Mouse (Mus musculus) megakaryocyte, embryonic 14.5 days (primary cell): ENCODE data around the gene Kri1.

ENCODE experiments used
- FLI1 ChIP-seq: IDR thresholded peaks from 2 replicates; pipeline ENCODE4 v1.6.1; 2012; ENCODE audit warnings: low read length, inconsistent platforms, mixed read lengths
- GATA1 ChIP-seq: IDR thresholded peaks from 3 replicates; pipeline ENCODE4 v1.6.1; 2012; ENCODE audit warnings: mixed read lengths, low read length, inconsistent platforms, borderline replicate concordance

DNA sequence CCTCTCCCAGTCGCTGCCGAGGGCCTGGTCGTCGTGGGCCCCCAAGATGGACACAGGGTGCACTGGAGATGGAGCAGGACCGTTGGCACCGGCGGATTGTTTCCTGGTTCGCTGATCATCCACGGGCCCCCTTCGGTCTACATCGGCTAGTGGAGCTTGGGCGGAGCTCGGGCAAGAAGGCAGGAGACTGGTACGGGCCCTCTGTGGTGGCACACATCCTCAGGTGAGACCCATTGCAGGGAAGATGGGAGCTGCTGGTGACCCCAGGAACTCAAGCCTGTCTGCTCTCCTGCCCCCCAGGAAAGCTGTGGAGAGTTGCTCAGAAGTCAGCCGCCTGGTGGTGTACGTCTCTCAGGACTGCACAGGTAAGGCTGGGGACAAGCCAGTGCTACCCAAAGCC is 19.5 kb downstream of the Kri1 start:
- TF ChIP-seq GATA1 = no peak
- TF ChIP-seq FLI1 = no peak
